Mouse (Mus musculus): ENCODE measurements at regions not wholly inside any gene's neighbourhood (a gene's known extent, or its start where the extent isn't known, plus 50 kb on each side); places are given as distances from the start of the nearest gene placed in this dataset.

- no peak for DNase-seq
These were observed 84.1 kb upstream of the Lifr start for GRCm38 (mm10) chr15:7006271-7006670.

- DNase-seq = no peak
These were observed 81.6 kb upstream of the Lifr start for GRCm38 (mm10) chr15:7008725-7009380.

DNA sequence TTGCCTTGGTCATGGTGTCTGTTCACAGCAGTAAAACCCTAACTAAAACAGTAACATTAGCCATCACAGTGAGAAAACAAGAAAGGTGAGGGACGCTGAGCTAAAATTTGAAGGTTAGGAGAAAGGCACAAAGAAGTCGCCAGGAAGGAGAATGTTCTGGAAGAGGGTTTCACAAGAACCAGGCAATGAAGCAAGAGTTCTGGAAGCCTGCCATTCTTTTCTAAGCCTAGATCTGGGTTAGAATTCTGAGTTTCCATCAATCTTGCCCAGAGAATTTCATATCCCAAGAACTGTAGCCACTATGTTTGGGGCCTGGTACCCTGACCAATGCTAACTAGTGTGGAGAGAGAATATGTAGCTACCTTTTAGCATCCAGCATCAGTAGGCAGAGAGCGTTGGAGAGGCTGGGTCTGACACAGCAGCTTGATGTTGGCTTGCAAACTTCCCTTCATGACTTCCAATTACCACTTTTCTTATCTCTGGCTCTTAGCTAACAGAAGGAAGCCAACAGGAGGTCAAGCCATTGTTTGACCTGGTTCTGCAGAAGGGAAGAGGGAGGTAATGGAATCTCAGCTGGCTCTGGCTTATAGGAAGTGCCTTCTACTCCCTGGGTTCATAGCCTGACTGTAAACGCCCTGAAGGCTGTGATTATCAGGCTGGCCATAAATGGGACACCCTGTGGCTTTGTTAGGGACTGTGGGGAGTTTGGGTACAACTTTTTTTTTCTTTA, 79.3 kb upstream of the Lifr start:
- DNase-seq = no peak

DNA sequence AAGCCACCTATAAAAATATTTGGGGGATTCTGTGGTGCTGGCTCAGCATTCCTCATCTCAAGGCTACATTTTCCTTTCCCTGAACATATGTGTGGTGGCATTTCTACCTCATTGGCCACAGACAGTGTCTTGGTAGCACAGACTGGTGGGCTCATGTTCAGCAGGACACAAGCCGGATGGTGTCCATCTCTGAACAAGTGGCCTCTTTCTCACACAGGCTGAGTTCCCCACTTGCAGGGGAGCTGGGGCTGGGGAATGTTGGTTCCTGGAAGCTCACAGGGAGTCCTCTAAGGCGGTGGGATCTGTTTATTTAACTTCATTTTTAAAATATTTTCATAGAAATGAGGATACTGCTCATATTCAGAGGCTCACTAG, 78.7 kb upstream of the Lifr start:
- no peak for DNase-seq

DNA sequence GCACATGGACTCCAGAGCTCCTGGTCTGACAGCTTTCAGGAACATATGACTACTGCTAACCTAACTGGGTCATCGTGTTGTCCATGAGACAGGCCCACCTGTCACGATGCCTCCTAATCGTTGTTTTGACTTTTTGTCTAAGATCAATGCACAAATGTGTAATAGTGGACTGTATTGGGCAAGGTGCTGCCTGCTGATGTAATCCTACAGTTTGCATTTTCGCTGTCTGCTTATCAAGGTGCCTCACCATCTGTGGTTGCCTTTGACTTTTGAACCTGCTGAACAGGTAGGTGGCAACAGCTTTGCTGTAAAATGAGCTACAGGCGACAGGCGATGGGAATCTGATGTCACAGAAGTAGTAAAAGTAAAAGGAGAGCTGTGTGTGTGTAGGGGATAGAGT, 78.0 kb upstream of the Lifr start:
- DNase-seq = no peak

DNA sequence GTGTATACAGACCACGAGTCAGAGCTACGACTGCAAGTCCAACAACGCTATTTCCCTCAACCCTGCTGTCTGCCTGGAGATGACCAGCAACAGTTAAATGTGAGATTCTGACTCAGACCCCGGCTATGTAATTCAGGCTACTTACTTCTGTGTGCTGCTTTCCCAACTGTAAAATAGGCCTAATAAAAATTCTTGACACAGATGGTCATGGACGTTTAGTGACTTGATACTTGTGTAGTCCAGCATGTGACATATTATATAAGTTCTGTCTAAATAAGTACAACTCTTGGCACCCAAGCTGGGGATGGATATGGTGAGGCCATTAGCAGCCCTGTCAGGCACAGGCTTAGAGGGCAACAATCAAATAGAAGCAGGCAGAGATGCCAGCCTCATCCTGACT, 77.4 kb upstream of the Lifr start:
- no peak for DNase-seq

GRCm38 (mm10) chr15:7014984-7015383, 75.4 kb upstream of the Lifr start:
- no peak for DNase-seq

GRCm38 (mm10) chr15:7016018-7016417, 74.4 kb upstream of the Lifr start:
- DNase-seq = no peak

DNA sequence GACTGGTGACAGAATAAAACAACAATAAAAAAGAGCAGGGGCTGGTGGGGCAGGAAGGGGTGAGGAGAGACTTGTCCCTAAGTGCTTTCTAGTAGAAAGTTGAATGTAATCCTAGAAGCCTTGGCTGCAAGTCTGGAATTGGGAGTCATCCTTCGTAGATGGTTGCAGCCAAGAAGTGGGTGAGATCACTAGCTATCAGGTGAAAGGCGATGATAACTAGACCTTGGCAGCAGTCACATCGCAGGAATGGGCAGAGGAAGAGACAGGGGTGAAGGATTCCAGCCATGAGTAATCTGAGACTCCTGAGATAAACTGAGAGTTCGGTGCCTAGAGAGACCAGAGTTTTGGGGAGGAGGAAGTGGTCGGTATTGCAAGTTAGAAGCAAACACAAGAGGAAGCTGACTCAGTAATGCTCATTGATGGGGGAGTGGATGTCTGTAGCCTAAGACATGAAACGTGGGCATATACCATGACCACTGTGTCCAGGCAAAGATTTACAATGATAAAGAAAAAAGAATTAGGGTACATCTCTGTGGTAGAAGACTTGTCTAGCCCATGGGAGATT, 73.1 kb upstream of the Lifr start:
- DNase-seq = no peak

GRCm38 (mm10) chr15:7022660-7023059, 67.8 kb upstream of the Lifr start:
- no peak for DNase-seq

GRCm38 (mm10) chr15:7025194-7025593, 65.2 kb upstream of the Lifr start:
- no peak for DNase-seq

DNA sequence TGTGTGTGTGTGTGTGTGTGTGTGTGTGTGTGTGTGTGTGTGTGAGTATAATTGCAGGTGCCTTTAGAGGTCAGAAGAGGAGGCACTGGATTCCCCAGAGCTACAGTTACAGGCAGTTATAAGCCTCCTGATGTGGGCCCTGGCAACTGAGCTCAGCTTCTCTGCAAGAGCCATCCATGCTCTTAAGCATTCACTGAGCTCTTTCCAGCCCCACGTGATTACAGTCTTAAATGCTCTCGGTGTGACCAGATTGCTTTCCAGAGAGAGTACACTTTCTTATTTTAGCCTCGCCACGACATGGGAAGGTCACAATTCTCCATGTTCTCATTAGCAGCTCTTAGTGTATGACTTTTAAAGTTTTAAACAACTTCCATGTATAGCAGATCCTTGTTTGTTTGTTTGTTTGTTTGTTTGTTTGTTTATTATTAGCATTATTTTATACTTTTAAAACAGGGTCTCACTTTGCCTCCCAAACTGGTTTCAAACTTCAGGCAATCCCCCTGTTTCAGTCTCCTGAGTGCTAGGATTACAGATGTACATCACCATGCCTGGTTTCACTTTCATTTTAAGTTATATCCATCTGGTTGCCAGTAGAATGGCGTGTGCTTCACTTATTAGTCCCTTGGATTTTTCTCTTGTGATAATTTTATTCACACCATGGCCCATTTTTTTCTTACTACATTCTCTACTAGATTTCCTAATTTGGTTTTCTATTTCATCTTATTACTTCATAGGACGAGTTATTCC, 58.9 kb upstream of the Lifr start:
- no peak for DNase-seq

GRCm38 (mm10) chr15:7037475-7037874, 52.9 kb upstream of the Lifr start:
- no peak for DNase-seq

DNA sequence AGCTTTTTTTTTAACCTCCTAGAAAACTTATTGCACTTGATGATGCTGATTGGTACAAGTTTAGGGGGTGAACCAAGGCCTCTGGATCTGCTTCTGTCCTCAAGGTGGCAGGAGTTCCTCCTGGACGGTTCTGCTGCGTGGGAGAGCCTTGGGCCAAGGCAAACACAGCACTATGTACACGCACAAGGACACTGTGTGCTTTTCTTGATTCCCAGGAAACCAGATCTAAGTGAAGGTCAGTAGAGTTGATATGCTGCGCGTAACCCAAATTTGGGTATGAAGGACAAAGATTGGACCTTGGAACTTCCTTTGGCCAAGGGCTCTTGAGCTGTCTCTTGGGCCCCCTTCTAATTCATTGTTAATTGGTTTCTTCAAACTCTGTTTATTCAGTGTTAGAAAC, 51.3 kb upstream of the Lifr start:
- no peak for DNase-seq

GRCm38 (mm10) chr15:7039825-7040224, 50.6 kb upstream of the Lifr start:
- DNase-seq = no peak
